Mouse (Mus musculus): Measurements from ENCODE around the gene Psmf1. TPM values are rescaled to one million over a fixed set of nuclear protein-coding genes. Genes with fewer than 3 reads are reported as not detected.

Gene Psmf1
- polyA plus RNA-seq, 1 experiment from 2014 or later: 54.2 TPM

GRCm38 (mm10) chr2:151701231-151702145 lies 42.5 kb downstream of the Psmf1 start, which contains the start of gene Tmem74b:
Gene Tmem74b, plus strand, starts transcription at chr2:151702008.
- Histone ChIP-seq H3K27me3 (ENCODE audit: insufficient read depth, low read length) (peaks cover 46% of the 10 kb centered on the region), H3K4me3 (ENCODE audit: low read depth, low read length) (peak within 1 kb of the TSS; percentile 39), H3K4me1 (ENCODE audit: insufficient read depth) (peaks cover 9% of the 10 kb centered on the region), H3K4me2 (ENCODE audit: low read depth, low read length) (peak within 1 kb of the TSS; percentile 76), H3K27ac (ENCODE audit: low read depth) (no peak within 1 kb of the TSS), H3K36me3 (replicated peaks; ENCODE audit: insufficient read depth, low read length) (no peaks in the 10 kb centered on the region), H3K9ac (replicated peaks) (no peak within 1 kb of the TSS), H3K9me3 (ENCODE audit: low read length) (no peaks in the 10 kb centered on the region)
- DNase-seq (no peak), ATAC-seq (no peak)
- 7% methylated on average over 25 of the region's 25 CpGs for WGBS (ENCODE audit: insufficient replicate concordance)
- TF ChIP-seq CTCF (IDR thresholded peaks at IDR 0.05; ENCODE audit: low read depth) (no peak), EP300 (IDR thresholded peaks at IDR 0.05; ENCODE audit: low read depth) (no peak)

DNA sequence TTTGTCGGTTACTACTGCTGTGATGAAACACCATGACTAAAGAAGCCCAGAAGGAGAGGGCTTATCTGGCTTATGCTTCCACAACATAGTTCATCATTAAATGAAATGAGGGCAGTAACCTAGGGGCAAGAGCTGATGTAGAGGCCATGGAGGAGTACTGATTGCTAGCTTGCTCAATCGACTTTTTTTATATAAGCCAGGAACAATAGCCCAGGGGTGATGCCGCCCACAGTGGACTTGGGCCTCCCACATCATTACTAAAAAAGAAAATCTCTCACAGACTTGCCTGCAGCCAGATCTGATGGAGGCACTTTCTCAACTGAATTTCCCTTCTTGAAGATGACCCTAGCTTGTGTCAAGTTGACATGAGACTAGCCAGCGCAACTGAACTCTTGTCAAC lies 61.0 kb downstream of the Psmf1 start:
- WGBS (ENCODE audit: insufficient replicate concordance): 75% methylated on average over 4 of the region's 4 CpGs
- Histone ChIP-seq H3K9me3 (ENCODE audit: low read length) (no peaks in the 10 kb centered on the region), H3K36me3 (replicated peaks; ENCODE audit: insufficient read depth, low read length) (no peaks in the 10 kb centered on the region), H3K27ac (ENCODE audit: low read depth) (no peak overlapping the region), H3K27me3 (ENCODE audit: insufficient read depth, low read length) (no peaks in the 10 kb centered on the region), H3K4me1 (ENCODE audit: insufficient read depth) (no peaks in the 10 kb centered on the region), H3K9ac (replicated peaks) (no peak overlapping the region), H3K4me3 (ENCODE audit: low read depth, low read length) (no peak overlapping the region), H3K4me2 (ENCODE audit: low read depth, low read length) (no peak overlapping the region)
- DNase-seq (no peak), ATAC-seq (no peak)
- no peak for TF ChIP-seq EP300 (IDR thresholded peaks at IDR 0.05; ENCODE audit: low read depth)
- TF ChIP-seq CTCF (IDR thresholded peaks at IDR 0.05; ENCODE audit: low read depth): no peak

GRCm38 (mm10) chr2:151682357-151682756 lies 61.6 kb downstream of the Psmf1 start:
- no peaks in the 10 kb centered on the region for H3K9me3 ChIP-seq (ENCODE audit: low read length)
- H3K4me1 ChIP-seq (ENCODE audit: insufficient read depth): no peaks in the 10 kb centered on the region
- no peak overlapping the region for H3K4me3 ChIP-seq (ENCODE audit: low read depth, low read length)
- no peaks in the 10 kb centered on the region for H3K27me3 ChIP-seq (ENCODE audit: insufficient read depth, low read length)
- WGBS (ENCODE audit: insufficient replicate concordance): 56% methylated on average over 3 of the region's 3 CpGs
- H3K27ac ChIP-seq (ENCODE audit: low read depth): no peak overlapping the region
- ATAC-seq (no peak), DNase-seq (no peak)
- H3K4me2 ChIP-seq (ENCODE audit: low read depth, low read length): no peak overlapping the region
- H3K9ac ChIP-seq (replicated peaks): no peak overlapping the region
- TF ChIP-seq EP300 (IDR thresholded peaks at IDR 0.05; ENCODE audit: low read depth) (no peak), CTCF (IDR thresholded peaks at IDR 0.05; ENCODE audit: low read depth) (peak; percentile 60)
- no peaks in the 10 kb centered on the region for H3K36me3 ChIP-seq (replicated peaks; ENCODE audit: insufficient read depth, low read length)

- no peak for ATAC-seq
- 49% methylated on average over 2 of the region's 2 CpGs for WGBS (ENCODE audit: insufficient replicate concordance)
These were observed 67.8 kb downstream of the Psmf1 start for GRCm38 (mm10) chr2:151676234-151676633.

DNA sequence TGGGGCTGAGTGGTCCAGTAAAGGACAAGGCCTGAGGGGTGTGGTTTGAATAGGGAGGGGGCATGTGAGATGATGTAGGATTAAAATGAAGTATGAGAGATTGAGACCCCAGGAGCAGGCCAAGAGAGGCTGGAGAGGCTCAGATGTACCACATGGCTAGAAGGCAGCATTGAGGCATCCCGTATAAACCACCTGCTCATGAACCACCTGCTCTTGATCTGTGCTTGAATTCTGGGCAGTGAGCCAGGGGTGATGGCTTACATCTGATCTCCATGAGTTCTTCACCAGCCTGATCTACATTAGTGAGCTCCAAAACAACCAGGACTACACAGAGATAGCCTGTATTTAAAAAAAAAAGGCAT lies 73.0 kb downstream of the Psmf1 start:
- no peak overlapping the region for H3K9ac ChIP-seq (replicated peaks)
- WGBS (ENCODE audit: insufficient replicate concordance): 67% methylated on average over 1 of the region's 1 CpGs
- no peak overlapping the region for H3K27ac ChIP-seq (ENCODE audit: low read depth)
- H3K27me3 ChIP-seq (ENCODE audit: insufficient read depth, low read length): 0 out of 2 replicates have a peak, but pooled peaks cover 2% of the 10 kb centered on the region
- no peak overlapping the region for H3K4me2 ChIP-seq (ENCODE audit: low read depth, low read length)
- no peaks in the 10 kb centered on the region for H3K36me3 ChIP-seq (replicated peaks; ENCODE audit: insufficient read depth, low read length)
- ATAC-seq (0 out of 2 replicates have a peak, but pooled peaks have one; percentile 8), DNase-seq (no peak)
- TF ChIP-seq EP300 (IDR thresholded peaks at IDR 0.05; ENCODE audit: low read depth) (no peak), CTCF (IDR thresholded peaks at IDR 0.05; ENCODE audit: low read depth) (no peak)
- H3K4me1 ChIP-seq (ENCODE audit: insufficient read depth): no peaks in the 10 kb centered on the region
- no peak overlapping the region for H3K4me3 ChIP-seq (ENCODE audit: low read depth, low read length)
- H3K9me3 ChIP-seq (ENCODE audit: low read length): no peaks in the 10 kb centered on the region

More at GRCm38 (mm10) chr2:151676234-151676633, 67.8 kb downstream of the Psmf1 start:
- no peak overlapping the region for H3K9ac ChIP-seq (replicated peaks)
- H3K4me1 ChIP-seq (ENCODE audit: insufficient read depth): no peaks in the 10 kb centered on the region
- 0 out of 2 replicates have a peak, but pooled peaks have one; percentile 5 for TF ChIP-seq CTCF (IDR thresholded peaks at IDR 0.05; ENCODE audit: low read depth)
- TF ChIP-seq EP300 (IDR thresholded peaks at IDR 0.05; ENCODE audit: low read depth): no peak
- H3K36me3 ChIP-seq (replicated peaks; ENCODE audit: insufficient read depth, low read length): no peaks in the 10 kb centered on the region
- H3K27me3 ChIP-seq (ENCODE audit: insufficient read depth, low read length): no peaks in the 10 kb centered on the region
- no peak overlapping the region for H3K4me3 ChIP-seq (ENCODE audit: low read depth, low read length)
- no peaks in the 10 kb centered on the region for H3K9me3 ChIP-seq (ENCODE audit: low read length)
- no peak for DNase-seq
- no peak overlapping the region for H3K4me2 ChIP-seq (ENCODE audit: low read depth, low read length)
- H3K27ac ChIP-seq (ENCODE audit: low read depth): no peak overlapping the region

All from liver, postnatal 0 days (tissue).